1 mouse cellular context compared by ENCODE assay signal in the genomic region with DNA sequence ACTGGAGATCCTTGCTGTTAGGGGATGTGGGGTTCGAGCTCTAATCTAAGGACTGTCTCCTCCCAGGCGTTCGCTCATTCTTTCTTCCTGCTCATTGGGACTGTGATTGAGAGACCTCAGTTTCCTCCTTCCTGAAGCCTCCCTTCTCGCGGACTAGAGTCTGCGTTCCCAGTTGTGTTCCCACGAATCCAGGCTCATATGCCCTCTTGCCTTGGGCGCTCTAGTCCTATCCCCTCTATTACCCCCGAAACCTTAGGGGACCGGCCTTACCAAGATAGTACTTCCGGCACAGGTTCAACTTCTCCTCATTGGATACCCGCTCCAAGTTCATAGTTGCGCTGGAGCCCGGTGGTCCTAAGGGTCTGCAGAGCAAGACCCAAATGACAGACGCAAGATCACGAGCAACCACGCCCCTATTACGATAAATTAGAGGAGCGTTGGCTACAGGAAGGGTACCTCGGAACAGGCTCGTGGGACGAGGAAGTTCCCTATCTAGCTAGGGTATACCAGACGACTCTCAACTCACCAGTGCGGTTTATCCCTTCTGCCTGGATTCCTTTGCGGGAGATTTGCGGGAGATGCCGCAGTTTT.
TF ChIP-seq lines count a peak whose summit lies in the region.

No protein-coding gene starts in this region.

TF ChIP-seq in myocyte, 11 proteins besides CTCF, POLR2A, EP300 and RAD21:
- TF ChIP-seq MYOD1 (IDR thresholded peaks at IDR 0.05; ENCODE audit: control insufficient read depth in 1 of 3, insufficient read length in 2 of 3, low read depth in 2 of 3) (no peak), SRF (IDR thresholded peaks at IDR 0.05; ENCODE audit: control insufficient read depth, insufficient read length, low read depth) (no peak), E2F4 (IDR thresholded peaks at IDR 0.05; ENCODE audit: insufficient read depth) (no peak), TCF12 (IDR thresholded peaks at IDR 0.05; ENCODE audit: insufficient read depth, poor library complexity, severe bottlenecking) (no peak), USF1 (IDR thresholded peaks at IDR 0.05; ENCODE audit: low read depth) (no peak), TCF3 (IDR thresholded peaks at IDR 0.05; ENCODE audit: insufficient read length, low read depth) (no peak), POLR2AphosphoS2 (IDR thresholded peaks at IDR 0.05; ENCODE audit: insufficient read length, low read depth) (no peak), MAX (IDR thresholded peaks at IDR 0.05; ENCODE audit: low read depth) (no peak), MYOG (IDR thresholded peaks at IDR 0.05; ENCODE audit: control insufficient read depth in 1 of 3, insufficient read depth in 1 of 3, insufficient read length in 2 of 3, low read depth in 2 of 3) (no peak), CEBPB (IDR thresholded peaks at IDR 0.05; ENCODE audit: insufficient read depth, poor library complexity, severe bottlenecking) (no peak), REST (IDR thresholded peaks at IDR 0.05; ENCODE audit: insufficient read depth, insufficient read length) (no peak)
